Mouse (Mus musculus): Measurements from ENCODE around the gene Gm11009. TPM values are rescaled to one million over a fixed set of nuclear protein-coding genes. Genes with fewer than 3 reads are reported as not detected.

Gm11009 gene
- polyA plus RNA-seq (2014; fragmentation: Illumina TruSeq; extraction: RNeasy Lipid Tissue Mini Kit (QIAGEN cat#74804); ENCODE audit: low read depth, low replicate concordance), result not detected

DNA sequence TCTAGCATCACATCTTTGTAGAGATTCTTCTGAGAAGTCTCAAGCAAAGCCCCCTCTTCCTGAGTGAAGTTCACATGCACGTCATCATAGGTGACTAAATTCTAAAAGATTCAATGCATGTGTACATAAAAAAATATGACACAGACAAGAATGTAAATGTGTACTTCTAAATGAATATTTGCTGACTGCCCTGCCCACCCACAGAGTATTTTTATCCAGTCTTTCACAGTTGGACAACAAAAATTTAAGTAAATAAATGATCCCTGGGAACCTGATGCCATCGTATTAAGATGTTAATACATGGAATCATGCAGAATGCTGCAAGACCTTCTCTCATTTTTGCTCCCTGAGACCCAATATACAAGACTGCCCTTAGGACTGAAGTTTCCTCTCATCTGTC, at the start of gene Gm11009:
TSS of gene Gm11009 (minus strand) at position 101 of the 400 bp plus-strand sequence.

Other genes with a start within 250 kb of the Gm11009 start
- gene Gm2004, start 169.7 kb downstream of the Gm11009 start, polyA plus RNA-seq (2014; fragmentation: Illumina TruSeq; extraction: RNeasy Lipid Tissue Mini Kit (QIAGEN cat#74804); ENCODE audit: low read depth, low replicate concordance), result 0.86 TPM
- 1.1 TPM for gene 2210418O10Rik, start 92.9 kb downstream of the Gm11009 start, polyA plus RNA-seq (2014; fragmentation: Illumina TruSeq; extraction: RNeasy Lipid Tissue Mini Kit (QIAGEN cat#74804); ENCODE audit: low read depth, low replicate concordance)
- 5.6 TPM for gene Gm14435, start 104.1 kb upstream of the Gm11009 start, polyA plus RNA-seq (2014; fragmentation: Illumina TruSeq; extraction: RNeasy Lipid Tissue Mini Kit (QIAGEN cat#74804); ENCODE audit: low read depth, low replicate concordance)
- 6.6 TPM for gene Gm14434, start 167.3 kb upstream of the Gm11009 start, polyA plus RNA-seq (2014; fragmentation: Illumina TruSeq; extraction: RNeasy Lipid Tissue Mini Kit (QIAGEN cat#74804); ENCODE audit: low read depth, low replicate concordance)
- not detected for gene Zfp967, start 201.6 kb upstream of the Gm11009 start, polyA plus RNA-seq (2014; fragmentation: Illumina TruSeq; extraction: RNeasy Lipid Tissue Mini Kit (QIAGEN cat#74804); ENCODE audit: low read depth, low replicate concordance)

Data from adipose tissue, adult 10 weeks (tissue).